Mouse (Mus musculus) stomach, embryonic 16.5 days (tissue): Measurements from ENCODE around the gene Slc26a3. TPM values are rescaled to one million over a fixed set of nuclear protein-coding genes. Genes with fewer than 3 reads are reported as not detected.
A peak's percentile ranks its signal among the peaks of the same experiment; 100 is the strongest.
"Not testable (repeated sequence)": the region's sequence is repeated elsewhere in the genome, so short reads cannot be mapped to it uniquely, and the experiment has no call there.

Experiments used
- ATAC-seq: fragments of 200-750 bp; cut with Nextera tagmentation; 2 replicates; pipeline ENCODE4 v1.8.0; 2017; ENCODE audit warnings: moderate number of reproducible peaks, moderate TSS enrichment; ENCODE audit not compliant: insufficient read depth, low FRiP score
- H3K27ac ChIP-seq: fragments of 300-500 bp; sonication (generic); 2 replicates; pipeline ENCODE4 v1.5.1; 2014; ENCODE audit warnings: low read length
- H3K27me3 ChIP-seq: fragments of 300-500 bp; sonication (generic); 2 replicates; pipeline ENCODE4 v1.6.1; 2014; ENCODE audit warnings: low read length, control low read depth, mixed read lengths; ENCODE audit not compliant: control insufficient read depth, insufficient read depth
- H3K36me3 ChIP-seq: fragments of 300-500 bp; sonication (generic); 2 replicates; pipeline ENCODE4 v1.6.1; 2014; ENCODE audit warnings: low read length; ENCODE audit not compliant: control insufficient read depth, insufficient read depth
- H3K4me1 ChIP-seq: fragments of 300-500 bp; sonication (generic); 2 replicates; pipeline ENCODE4 v1.6.1; 2014; ENCODE audit warnings: low read length, control low read depth, mixed read lengths; ENCODE audit not compliant: control insufficient read depth, insufficient read depth
- H3K4me2 ChIP-seq: fragments of 300-500 bp; sonication (generic); 2 replicates; pipeline ENCODE4 v1.6.1; 2014; ENCODE audit warnings: low read depth, low read length, mixed read lengths
- H3K4me3 ChIP-seq: fragments of 300-500 bp; sonication (generic); replicated peaks from 2 replicates; pipeline ENCODE4 v1.5.1; 2014; ENCODE audit warnings: mild to moderate bottlenecking, low read length
- H3K9ac ChIP-seq: fragments of 300-500 bp; sonication (generic); 2 replicates; pipeline ENCODE4 v1.6.1; 2014; ENCODE audit warnings: low read length
- H3K9me3 ChIP-seq: fragments of 300-500 bp; sonication (generic); replicated peaks from 2 replicates; pipeline ENCODE4 v1.6.1; 2016; ENCODE audit warnings: low read length, control low read depth; ENCODE audit not compliant: control insufficient read depth
- WGBS: fragments of 180-500 bp; shearing (Covaris S2); extraction: QIAGEN DNeasy Blood & Tissue Kit; methylation state at CpG from one replicate; pipeline ENCODE4 v1.1.7; 2014; 5-methylcytosine and 5-hydroxymethylcytosine counted together
- polyA plus RNA-seq: library from polyadenylated mRNA; unstranded; fragments of >200 nt; fragmentation: Nextera tagmentation; extraction: Ambion mirVana; gene quantifications from 2 replicates; pipeline ENCODE4 v1.2.1, GENCODE M21; 2015

The Slc26a3 gene
- polyA plus RNA-seq, 1 experiment from 2014 or later, result 4.9 TPM

DNA sequence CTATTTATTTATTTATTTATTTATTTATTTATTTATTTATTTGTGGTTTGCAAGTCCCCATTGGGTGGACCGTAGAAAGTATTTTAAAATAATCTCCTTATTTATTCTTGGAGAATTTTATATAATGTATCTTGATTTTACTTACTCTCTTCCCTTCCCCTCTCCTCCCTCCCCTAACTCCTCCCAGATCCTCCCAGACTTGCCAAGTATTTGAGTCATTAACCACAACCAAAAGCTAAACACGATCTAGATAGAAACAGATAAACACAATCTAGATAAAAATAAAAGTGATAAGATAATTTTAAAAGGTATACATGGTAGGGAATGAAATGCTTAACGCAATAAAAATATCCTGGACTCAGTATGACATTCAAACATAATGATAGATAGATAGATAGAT lies 58.7 kb downstream of the Slc26a3 start:
- H3K27ac ChIP-seq, result no peak overlapping the region
- H3K4me1 ChIP-seq, result peaks cover 3% of the 10 kb centered on the region; the same call in 1 of the 2 replicates
- no peak overlapping the region for H3K9ac ChIP-seq
- no peak overlapping the region for H3K4me2 ChIP-seq
- no peak for ATAC-seq
- no peaks in the 10 kb centered on the region for H3K36me3 ChIP-seq
- WGBS, result 84% methylated on average over 3 of the region's 3 CpGs
- no peaks in the 10 kb centered on the region for H3K27me3 ChIP-seq
- no peak overlapping the region for H3K4me3 ChIP-seq
- H3K9me3 ChIP-seq, result no peaks in the 10 kb centered on the region

- no peaks in the 10 kb centered on the region for H3K36me3 ChIP-seq
- ATAC-seq, result no peak
- H3K27ac ChIP-seq, result no peak overlapping the region
- H3K4me3 ChIP-seq, result no peak overlapping the region
- 0 out of 2 replicates have a peak, but pooled peaks cover 5% of the 10 kb centered on the region for H3K9me3 ChIP-seq
- H3K4me1 ChIP-seq, result no peaks in the 10 kb centered on the region
- H3K4me2 ChIP-seq, result no peak overlapping the region
- WGBS, result 82% methylated on average over 9 of the region's 9 CpGs
- H3K9ac ChIP-seq, result no peak overlapping the region
- no peaks in the 10 kb centered on the region for H3K27me3 ChIP-seq
Measured at GRCm38 (mm10) chr12:31456271-31456670, 65.6 kb downstream of the Slc26a3 start.

DNA sequence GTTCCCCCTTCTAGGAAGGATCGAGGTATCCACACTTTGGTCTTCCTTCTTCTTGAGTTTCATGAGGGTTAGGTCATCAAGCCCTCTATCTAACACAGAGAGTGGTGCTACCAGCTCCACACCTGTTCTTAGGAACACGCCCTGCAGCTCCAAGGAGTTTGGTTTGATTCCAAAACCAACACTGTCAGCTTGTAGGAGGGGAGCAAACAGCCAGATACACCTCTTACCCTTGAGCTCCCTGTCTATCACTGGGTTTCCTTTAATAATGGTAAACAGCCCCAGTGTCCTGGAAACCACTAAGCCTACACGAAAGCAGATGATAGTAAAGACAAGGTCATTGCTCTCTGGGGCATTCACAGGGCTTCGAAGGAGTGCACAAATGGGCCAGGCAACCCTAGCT lies 67.8 kb downstream of the Slc26a3 start:
- Histone ChIP-seq H3K36me3 (no peaks in the 10 kb centered on the region), H3K27me3 (no peaks in the 10 kb centered on the region), H3K4me1 (no peaks in the 10 kb centered on the region), H3K4me2 (no peak overlapping the region), H3K9me3 (0 out of 2 replicates have a peak, but pooled peaks cover 5% of the 10 kb centered on the region), H3K27ac (no peak overlapping the region), H3K4me3 (no peak overlapping the region), H3K9ac (no peak overlapping the region)
- no peak for ATAC-seq
- WGBS, result 64% methylated on average over 4 of the region's 4 CpGs

- not testable (repeated sequence) for H3K4me3 ChIP-seq, H3K36me3 ChIP-seq, ATAC-seq, H3K4me2 ChIP-seq, H3K9me3 ChIP-seq, H3K27ac ChIP-seq, H3K9ac ChIP-seq, H3K27me3 ChIP-seq, H3K4me1 ChIP-seq
- 44% methylated on average over 3 of the region's 3 CpGs for WGBS
Measured at GRCm38 (mm10) chr12:31460270-31460669, 69.6 kb downstream of the Slc26a3 start.

- no peaks in the 10 kb centered on the region for H3K4me1 ChIP-seq
- no peak overlapping the region for H3K4me3 ChIP-seq
- H3K9me3 ChIP-seq, result 0 out of 2 replicates have a peak, but pooled peaks cover 5% of the 10 kb centered on the region
- no peaks in the 10 kb centered on the region for H3K36me3 ChIP-seq
- H3K27me3 ChIP-seq, result no peaks in the 10 kb centered on the region
- no peak overlapping the region for H3K9ac ChIP-seq
- H3K27ac ChIP-seq, result no peak overlapping the region
- 78% methylated on average over 9 of the region's 9 CpGs for WGBS
- no peak overlapping the region for H3K4me2 ChIP-seq
- no peak for ATAC-seq
Measured at GRCm38 (mm10) chr12:31461371-31461770, 70.7 kb downstream of the Slc26a3 start.

GRCm38 (mm10) chr12:31462615-31463014 lies 71.9 kb downstream of the Slc26a3 start:
- no peak for ATAC-seq

DNA sequence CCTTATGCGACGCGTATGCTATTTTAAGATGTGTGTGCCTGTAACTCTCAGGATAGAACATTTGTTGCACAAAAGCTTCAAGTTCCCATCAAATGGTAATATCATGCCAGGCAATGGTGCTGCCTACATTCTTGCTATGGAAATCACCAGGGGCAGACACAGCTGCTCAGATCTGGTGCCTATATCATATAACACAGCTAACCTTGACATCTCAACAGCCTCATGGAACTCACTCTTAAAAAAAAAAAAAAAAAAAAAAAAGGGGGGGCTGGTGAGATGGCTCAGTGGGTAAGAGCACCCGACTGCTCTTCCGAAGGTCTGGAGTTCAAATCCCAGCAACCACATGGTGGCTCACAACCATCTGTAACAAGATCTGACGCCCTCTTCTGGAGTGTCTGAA lies 87.5 kb downstream of the Slc26a3 start:
- H3K36me3 ChIP-seq, H3K9ac ChIP-seq, H3K4me2 ChIP-seq, H3K9me3 ChIP-seq, H3K4me1 ChIP-seq, H3K27ac ChIP-seq, H3K27me3 ChIP-seq, H3K4me3 ChIP-seq, ATAC-seq: not testable (repeated sequence)
- 94% methylated on average over 6 of the region's 6 CpGs for WGBS

More at GRCm38 (mm10) chr12:31462615-31463014, 71.9 kb downstream of the Slc26a3 start:
- H3K4me1 ChIP-seq, result no peaks in the 10 kb centered on the region
- H3K27me3 ChIP-seq, result no peaks in the 10 kb centered on the region
- H3K4me3 ChIP-seq, result no peak overlapping the region
- no peak overlapping the region for H3K27ac ChIP-seq
- no peak overlapping the region for H3K4me2 ChIP-seq
- no peaks in the 10 kb centered on the region for H3K36me3 ChIP-seq
- 73% methylated on average over 4 of the region's 4 CpGs for WGBS
- 0 out of 2 replicates have a peak, but pooled peaks cover 5% of the 10 kb centered on the region for H3K9me3 ChIP-seq
- H3K9ac ChIP-seq, result no peak overlapping the region

- no peak overlapping the region for H3K4me3 ChIP-seq
- no peaks in the 10 kb centered on the region for H3K27me3 ChIP-seq
Measured at GRCm38 (mm10) chr12:31486431-31486830, 95.8 kb downstream of the Slc26a3 start.

GRCm38 (mm10) chr12:31498936-31499313 lies 108.3 kb downstream of the Slc26a3 start:
- peak overlapping the region; percentile 94 for H3K9ac ChIP-seq
- peak overlapping the region; percentile 96 for H3K4me3 ChIP-seq
- no peaks in the 10 kb centered on the region for H3K27me3 ChIP-seq
- no peaks in the 10 kb centered on the region for H3K9me3 ChIP-seq
- H3K4me1 ChIP-seq, result peaks cover 12% of the 10 kb centered on the region; the same call in 1 of the 2 replicates
- peak overlapping the region; percentile 91 for H3K4me2 ChIP-seq
- no peak for ATAC-seq
- H3K27ac ChIP-seq, result peak overlapping the region; percentile 62; the same call in 1 of the 2 replicates
- WGBS, result under 1% methylated on average over 25 of the region's 25 CpGs
- no peaks in the 10 kb centered on the region for H3K36me3 ChIP-seq

More at GRCm38 (mm10) chr12:31486431-31486830, 95.8 kb downstream of the Slc26a3 start:
- H3K4me1 ChIP-seq, result no peaks in the 10 kb centered on the region
- H3K9ac ChIP-seq, result no peak overlapping the region
- H3K4me2 ChIP-seq, result no peak overlapping the region
- H3K9me3 ChIP-seq, result no peaks in the 10 kb centered on the region
- 53% methylated on average over 6 of the region's 6 CpGs for WGBS
- no peak overlapping the region for H3K27ac ChIP-seq
- no peak for ATAC-seq
- peaks cover 9% of the 10 kb centered on the region; the same call in 1 of the 2 replicates for H3K36me3 ChIP-seq
